Mouse (Mus musculus): ENCODE measurements around the gene Kifc5b. TPM values are rescaled to one million over a fixed set of nuclear protein-coding genes. Genes with fewer than 3 reads are reported as not detected.
A peak's percentile ranks its signal among the peaks of the same experiment; 100 is the strongest.

Kifc5b gene
- polyA plus RNA-seq, 1 experiment from 2014 or later: 11.6 TPM

GRCm38 (mm10) chr17:26941031-26941789 is 24.3 kb downstream of the Kifc5b start, which contains the start of gene Syngap1:
TSS of gene Syngap1 (plus strand) at chr17:26941253.
- peak; percentile 75 for DNase-seq (ENCODE audit: low spot score)
- WGBS: 1% methylated on average over 22 of the region's 24 CpGs
- Histone ChIP-seq H3K27me3 (replicated peaks; ENCODE audit: low read depth, poor library complexity, severe bottlenecking) (peaks cover 17% of the 10 kb centered on the region; the same call in 1 of the 2 replicates), H3K4me1 (peaks cover 77% of the 10 kb centered on the region), H3K4me3 (peak within 1 kb of the TSS; percentile 77), H3K27ac (replicated peaks) (peak within 1 kb of the TSS; percentile 96), H3K9me3 (no peaks in the 10 kb centered on the region), H3K36me3 (replicated peaks) (peaks cover 21% of the 10 kb centered on the region)

- peaks cover 77% of the 10 kb centered on the region for H3K4me1 ChIP-seq
- peak overlapping the region; percentile 71 for H3K4me3 ChIP-seq
- H3K27me3 ChIP-seq (replicated peaks; ENCODE audit: low read depth, poor library complexity, severe bottlenecking): peaks cover 18% of the 10 kb centered on the region
- no peak for DNase-seq (ENCODE audit: low spot score)
- 8% methylated on average over 4 of the region's 4 CpGs for WGBS
- peaks cover 13% of the 10 kb centered on the region for H3K36me3 ChIP-seq (replicated peaks)
- H3K27ac ChIP-seq (replicated peaks): peak overlapping the region; percentile 96
- no peaks in the 10 kb centered on the region for H3K9me3 ChIP-seq
Measured at GRCm38 (mm10) chr17:26941841-26942570, 25.1 kb downstream of the Kifc5b start.

- H3K9me3 ChIP-seq: no peaks in the 10 kb centered on the region
- DNase-seq (ENCODE audit: low spot score): no peak
- 26% methylated on average over 13 of the region's 13 CpGs for WGBS
Measured at GRCm38 (mm10) chr17:26945824-26946495, 29.1 kb downstream of the Kifc5b start.

GRCm38 (mm10) chr17:26946567-26946966 is 29.7 kb downstream of the Kifc5b start:
- Histone ChIP-seq H3K36me3 (replicated peaks) (peaks cover 7% of the 10 kb centered on the region), H3K4me1 (peaks cover 81% of the 10 kb centered on the region), H3K9me3 (no peaks in the 10 kb centered on the region), H3K27ac (replicated peaks) (peak overlapping the region; percentile 84), H3K27me3 (replicated peaks; ENCODE audit: low read depth, poor library complexity, severe bottlenecking) (peaks cover 27% of the 10 kb centered on the region), H3K4me3 (peak overlapping the region; percentile 66)
- under 1% methylated on average over 37 of the region's 37 CpGs for WGBS
- peak; percentile 77 for DNase-seq (ENCODE audit: low spot score)

More at GRCm38 (mm10) chr17:26945824-26946495, 29.1 kb downstream of the Kifc5b start:
- H3K36me3 ChIP-seq (replicated peaks): peaks cover 7% of the 10 kb centered on the region
- peak overlapping the region; percentile 66 for H3K4me3 ChIP-seq
- H3K27ac ChIP-seq (replicated peaks): peak overlapping the region; percentile 84
- peaks cover 27% of the 10 kb centered on the region for H3K27me3 ChIP-seq (replicated peaks; ENCODE audit: low read depth, poor library complexity, severe bottlenecking)
- H3K4me1 ChIP-seq: peaks cover 81% of the 10 kb centered on the region

- peak overlapping the region; percentile 66 for H3K4me3 ChIP-seq
- no peak for DNase-seq (ENCODE audit: low spot score)
- peak overlapping the region; percentile 84 for H3K27ac ChIP-seq (replicated peaks)
- H3K36me3 ChIP-seq (replicated peaks): peaks cover 7% of the 10 kb centered on the region
- H3K9me3 ChIP-seq: no peaks in the 10 kb centered on the region
- H3K4me1 ChIP-seq: peaks cover 81% of the 10 kb centered on the region
- 45% methylated on average over 12 of the region's 12 CpGs for WGBS
- H3K27me3 ChIP-seq (replicated peaks; ENCODE audit: low read depth, poor library complexity, severe bottlenecking): peaks cover 31% of the 10 kb centered on the region
Measured at GRCm38 (mm10) chr17:26947231-26948100, 30.6 kb downstream of the Kifc5b start.

- peak; percentile 68 for DNase-seq (ENCODE audit: low spot score)
- H3K27me3 ChIP-seq (replicated peaks; ENCODE audit: low read depth, poor library complexity, severe bottlenecking): peaks cover 41% of the 10 kb centered on the region
- under 1% methylated on average over 75 of the region's 87 CpGs for WGBS
- H3K4me3 ChIP-seq: peak overlapping the region; percentile 77
- peaks cover 86% of the 10 kb centered on the region for H3K4me1 ChIP-seq
- peaks cover 15% of the 10 kb centered on the region for H3K36me3 ChIP-seq (replicated peaks)
- H3K9me3 ChIP-seq: no peaks in the 10 kb centered on the region
- H3K27ac ChIP-seq (replicated peaks): peak overlapping the region; percentile 88
Measured at GRCm38 (mm10) chr17:26948316-26949050, 31.6 kb downstream of the Kifc5b start.

- Histone ChIP-seq H3K9me3 (no peaks in the 10 kb centered on the region), H3K27me3 (replicated peaks; ENCODE audit: low read depth, poor library complexity, severe bottlenecking) (peaks cover 45% of the 10 kb centered on the region), H3K4me1 (peaks cover 93% of the 10 kb centered on the region), H3K27ac (replicated peaks) (peak overlapping the region; percentile 88), H3K4me3 (peak overlapping the region; percentile 77), H3K36me3 (replicated peaks) (peaks cover 16% of the 10 kb centered on the region)
- peak; percentile 56 for DNase-seq (ENCODE audit: low spot score)
- 9% methylated on average over 13 of the region's 14 CpGs for WGBS
Measured at GRCm38 (mm10) chr17:26949051-26949577, 32.2 kb downstream of the Kifc5b start.

GRCm38 (mm10) chr17:26949866-26950265 is 33.0 kb downstream of the Kifc5b start:
- DNase-seq (ENCODE audit: low spot score): no peak
- peaks cover 14% of the 10 kb centered on the region for H3K36me3 ChIP-seq (replicated peaks)
- WGBS: 45% methylated on average over 5 of the region's 5 CpGs
- H3K9me3 ChIP-seq: no peaks in the 10 kb centered on the region
- peaks cover 39% of the 10 kb centered on the region for H3K27me3 ChIP-seq (replicated peaks; ENCODE audit: low read depth, poor library complexity, severe bottlenecking)
- H3K27ac ChIP-seq (replicated peaks): peak overlapping the region; percentile 88
- H3K4me3 ChIP-seq: peak overlapping the region; percentile 77; the same call in 1 of the 2 replicates
- H3K4me1 ChIP-seq: peaks cover 89% of the 10 kb centered on the region

- Histone ChIP-seq H3K4me3 (peak overlapping the region; percentile 77), H3K9me3 (no peaks in the 10 kb centered on the region), H3K36me3 (replicated peaks) (peaks cover 22% of the 10 kb centered on the region), H3K27me3 (replicated peaks; ENCODE audit: low read depth, poor library complexity, severe bottlenecking) (peaks cover 33% of the 10 kb centered on the region), H3K27ac (replicated peaks) (peak overlapping the region; percentile 88), H3K4me1 (peaks cover 82% of the 10 kb centered on the region)
- DNase-seq (ENCODE audit: low spot score): no peak
- 36% methylated on average over 7 of the region's 7 CpGs for WGBS
Measured at GRCm38 (mm10) chr17:26950560-26951288, 33.8 kb downstream of the Kifc5b start.

GRCm38 (mm10) chr17:26951406-26951805 is 34.5 kb downstream of the Kifc5b start:
- peaks cover 29% of the 10 kb centered on the region for H3K36me3 ChIP-seq (replicated peaks)
- peak overlapping the region; percentile 77 for H3K4me3 ChIP-seq
- DNase-seq (ENCODE audit: low spot score): peak; percentile 94
- H3K27ac ChIP-seq (replicated peaks): peak overlapping the region; percentile 88
- H3K9me3 ChIP-seq: no peaks in the 10 kb centered on the region
- peaks cover 28% of the 10 kb centered on the region for H3K27me3 ChIP-seq (replicated peaks; ENCODE audit: low read depth, poor library complexity, severe bottlenecking)
- 0% methylated on average over 11 of the region's 11 CpGs for WGBS
- peaks cover 75% of the 10 kb centered on the region for H3K4me1 ChIP-seq
